Mouse (Mus musculus) thymus, adult 2 months (tissue): ENCODE data around the gene Trim28. TPM values are rescaled to one million over a fixed set of nuclear protein-coding genes. Genes with fewer than 3 reads are reported as not detected.

Source experiments
- DNase-seq: peaks from one replicate; pipeline ENCODE4 v3.0.0; 2021
- H3K27ac ChIP-seq: fragments of 200-500 bp; 2 replicates; pipeline ENCODE4 v1.5.1; 2012; ENCODE audit warnings: low read length, control low read depth; ENCODE audit not compliant: control insufficient read depth, insufficient read depth
- H3K27me3 ChIP-seq: fragments of 200-500 bp; 2 replicates; pipeline ENCODE4 v1.6.1; 2012; ENCODE audit warnings: mild to moderate bottlenecking, low read length, moderate library complexity, mixed read lengths; ENCODE audit not compliant: control insufficient read depth, insufficient read depth
- H3K36me3 ChIP-seq: fragments of 200-500 bp; 2 replicates; pipeline ENCODE4 v1.6.1; 2012; ENCODE audit warnings: mild to moderate bottlenecking, low read length, moderate library complexity; ENCODE audit not compliant: control insufficient read depth, insufficient read depth
- H3K4me1 ChIP-seq: fragments of 200-500 bp; replicated peaks from 2 replicates; pipeline ENCODE4 v1.6.1; 2012; ENCODE audit warnings: low read length; ENCODE audit not compliant: control insufficient read depth, insufficient read depth
- H3K4me3 ChIP-seq: fragments of 200-500 bp; 2 replicates; pipeline ENCODE4 v1.5.1; 2012; ENCODE audit warnings: mild to moderate bottlenecking, low read length, control low read depth, moderate library complexity; ENCODE audit not compliant: control insufficient read depth, insufficient read depth
- CTCF ChIP-seq: fragments of 200-500 bp; IDR thresholded peaks from 2 replicates; pipeline ENCODE4 v1.5.1; 2012; ENCODE audit warnings: mild to moderate bottlenecking, control low read depth, low read length, moderate library complexity, borderline replicate concordance; ENCODE audit not compliant: control insufficient read depth, poor library complexity, insufficient read depth; ENCODE audit errors: extremely low read depth
- POLR2A ChIP-seq: fragments of 200-500 bp; IDR thresholded peaks from 2 replicates; pipeline ENCODE4 v1.6.1; 2012; ENCODE audit warnings: mild to moderate bottlenecking, low read length, control low read depth, moderate library complexity; ENCODE audit not compliant: control insufficient read depth, poor library complexity, insufficient read depth; ENCODE audit errors: extremely low read depth
- WGBS: fragments of 180-500 bp; shearing (Covaris S2); methylation state at CpG from one replicate; pipeline ENCODE4 v1.1.7; 2018; 5-methylcytosine and 5-hydroxymethylcytosine counted together
- polyA plus RNA-seq: library from polyadenylated mRNA; depleted of rRNA; stranded (reverse); fragments of >200 nt; gene quantifications from 2 replicates; pipeline ENCODE4 v1.2.3, GENCODE M21; 2012

Trim28 gene
- polyA plus RNA-seq, 1 experiment: 905 TPM

- H3K27ac ChIP-seq: no peak overlapping the region
- no peak overlapping the region for H3K4me3 ChIP-seq
- TF ChIP-seq POLR2A (no peak), CTCF (no peak)
These were observed 3.1 kb upstream of the Trim28 start for GRCm38 (mm10) chr7:12995862-12996261.

GRCm38 (mm10) chr7:12997230-12997629, 1.7 kb upstream of the Trim28 start:
- TF ChIP-seq CTCF: no peak
- TF ChIP-seq POLR2A: no peak
- 83% methylated on average over 5 of the region's 5 CpGs for WGBS
- DNase-seq: no peak

More at GRCm38 (mm10) chr7:12995862-12996261, 3.1 kb upstream of the Trim28 start:
- no peaks in the 10 kb centered on the region for H3K36me3 ChIP-seq
- H3K27me3 ChIP-seq: no peaks in the 10 kb centered on the region
- DNase-seq: no peak
- H3K4me1 ChIP-seq: no peaks in the 10 kb centered on the region

GRCm38 (mm10) chr7:12998053-12998452, 861 bp upstream of the Trim28 start, which contains the start of gene Slc27a5:
Gene Slc27a5 (minus strand): TSS chr7:12998192.
- WGBS: 89% methylated on average over 5 of the region's 5 CpGs
- Histone ChIP-seq H3K4me3 (no peak within 1 kb of the TSS), H3K36me3 (no peaks in the 10 kb centered on the region), H3K4me1 (no peaks in the 10 kb centered on the region), H3K27me3 (no peaks in the 10 kb centered on the region), H3K27ac (no peak within 1 kb of the TSS)
- TF ChIP-seq CTCF (no peak), POLR2A (no peak)
- DNase-seq: no peak

More at GRCm38 (mm10) chr7:12997230-12997629, 1.7 kb upstream of the Trim28 start:
- no peaks in the 10 kb centered on the region for H3K36me3 ChIP-seq
- no peak overlapping the region for H3K4me3 ChIP-seq
- H3K4me1 ChIP-seq: no peaks in the 10 kb centered on the region
- no peak overlapping the region for H3K27ac ChIP-seq
- no peaks in the 10 kb centered on the region for H3K27me3 ChIP-seq

GRCm38 (mm10) chr7:13001584-13001983, 2.7 kb downstream of the Trim28 start:
- Histone ChIP-seq H3K4me1 (no peaks in the 10 kb centered on the region), H3K4me3 (no peak overlapping the region), H3K27me3 (no peaks in the 10 kb centered on the region), H3K27ac (no peak overlapping the region), H3K36me3 (peaks cover under 1% of the 10 kb centered on the region)
- DNase-seq: no peak
- no peak for TF ChIP-seq CTCF
- TF ChIP-seq POLR2A: no peak
- WGBS: 94% methylated on average over 1 of the region's 1 CpGs

- no peak overlapping the region for H3K27ac ChIP-seq
- H3K36me3 ChIP-seq: peaks cover 10% of the 10 kb centered on the region
- DNase-seq: no peak
- H3K4me3 ChIP-seq: no peak overlapping the region
- no peaks in the 10 kb centered on the region for H3K4me1 ChIP-seq
- TF ChIP-seq CTCF: no peak
- no peak for TF ChIP-seq POLR2A
- 91% methylated on average over 5 of the region's 5 CpGs for WGBS
- no peaks in the 10 kb centered on the region for H3K27me3 ChIP-seq
These were observed 4.5 kb downstream of the Trim28 start for GRCm38 (mm10) chr7:13003380-13003779.

GRCm38 (mm10) chr7:13006011-13006410, 7.1 kb downstream of the Trim28 start:
- Histone ChIP-seq H3K4me3 (no peak overlapping the region), H3K27ac (no peak overlapping the region), H3K36me3 (peaks cover 10% of the 10 kb centered on the region), H3K4me1 (peaks cover 11% of the 10 kb centered on the region), H3K27me3 (no peaks in the 10 kb centered on the region)
- no peak for TF ChIP-seq CTCF
- no peak for TF ChIP-seq POLR2A
- DNase-seq: no peak
- 94% methylated on average over 17 of the region's 17 CpGs for WGBS

- WGBS: 97% methylated on average over 10 of the region's 10 CpGs
These were observed 7.6 kb downstream of the Trim28 start for GRCm38 (mm10) chr7:13006531-13006930.

More at GRCm38 (mm10) chr7:13006531-13006930, 7.6 kb downstream of the Trim28 start:
- H3K27ac ChIP-seq: no peak overlapping the region
- TF ChIP-seq CTCF (no peak), POLR2A (no peak)
- no peak for DNase-seq
- H3K36me3 ChIP-seq: peaks cover 10% of the 10 kb centered on the region
- H3K27me3 ChIP-seq: no peaks in the 10 kb centered on the region
- H3K4me1 ChIP-seq: peaks cover 11% of the 10 kb centered on the region
- no peak overlapping the region for H3K4me3 ChIP-seq
